Comparison of ENCODE assay signal across 16 mouse cellular contexts in genomic region chr3:129566013-129566412, GRCm38 (mm10). TPM values are rescaled to one million over a fixed set of nuclear protein-coding genes. Genes with fewer than 3 reads are reported as not detected.
A peak's percentile ranks its signal among the peaks of the same experiment; 100 is the strongest.
DNase-seq lines count a peak whose midpoint lies in the region; ATAC-seq and TF ChIP-seq lines count a peak whose summit lies in the region.
"Had no signal": no experiment of that assay in that cellular context is flagged by ENCODE, and none has a peak within 500 bp of the region (broad histone marks: within the 10 kb centered on the region; RNA-seq: fewer than 3 reads in every experiment).

No protein-coding gene starts in this region.

- no peak overlapping the region for H3K4me3 ChIP-seq in heart, embryonic 13.5 days
- no peak overlapping the region for H3K4me3 ChIP-seq in G1E (ENCODE audit: low read depth, low read length)
- no peak overlapping the region for H3K4me3 ChIP-seq in intestine, postnatal 0 days (ENCODE audit: low read depth, low read length)
- no peak overlapping the region for H3K4me3 ChIP-seq in small intestine, adult 2 months (ENCODE audit: low read depth, low read length)
- H3K4me3 ChIP-seq in midbrain, embryonic 16.5 days (ENCODE audit: low read depth, low read length) = no peak overlapping the region
- H3K4me3 ChIP-seq: embryonic facial prominence, embryonic 12.5 days; neural tube, embryonic 13.5 days had no signal

- H3K9me3 ChIP-seq in heart, embryonic 13.5 days = no peaks in the 10 kb centered on the region
- no peaks in the 10 kb centered on the region; the same call in 1 of the 2 replicates for H3K9me3 ChIP-seq in G1E (replicated peaks)
- no peaks in the 10 kb centered on the region for H3K9me3 ChIP-seq in intestine, postnatal 0 days (ENCODE audit: control insufficient read depth)
- H3K9me3 ChIP-seq in midbrain, embryonic 16.5 days (replicated peaks; ENCODE audit: control insufficient read depth, low read length, poor library complexity, severe bottlenecking) = no peaks in the 10 kb centered on the region
- H3K9me3 ChIP-seq: embryonic facial prominence, embryonic 12.5 days; neural tube, embryonic 13.5 days had no signal

- H3K27me3 ChIP-seq in heart, embryonic 13.5 days (replicated peaks) = no peaks in the 10 kb centered on the region
- no peaks in the 10 kb centered on the region for H3K27me3 ChIP-seq in G1E (ENCODE audit: insufficient read depth, low read length)
- H3K27me3 ChIP-seq in intestine, postnatal 0 days (replicated peaks; ENCODE audit: control insufficient read depth, insufficient read depth, low read length) = no peaks in the 10 kb centered on the region
- no peaks in the 10 kb centered on the region for H3K27me3 ChIP-seq in small intestine, adult 2 months (ENCODE audit: control insufficient read depth, insufficient read depth, low read length)
- H3K27me3 ChIP-seq in midbrain, embryonic 16.5 days (ENCODE audit: control insufficient read depth, insufficient read depth, low read depth, low read length) = no peaks in the 10 kb centered on the region
- H3K27me3 ChIP-seq: embryonic facial prominence, embryonic 12.5 days; neural tube, embryonic 13.5 days had no signal

- H3K4me1 ChIP-seq in heart, embryonic 13.5 days = peaks cover 32% of the 10 kb centered on the region
- H3K4me1 ChIP-seq in G1E (ENCODE audit: insufficient read depth, low read depth, low read length) = peaks cover 18% of the 10 kb centered on the region
- 0 out of 2 replicates have a peak, but pooled peaks cover 15% of the 10 kb centered on the region for H3K4me1 ChIP-seq in intestine, postnatal 0 days (replicated peaks; ENCODE audit: control insufficient read depth, insufficient read depth, low read length)
- peaks cover 7% of the 10 kb centered on the region; the same call in 1 of the 2 replicates for H3K4me1 ChIP-seq in small intestine, adult 2 months (ENCODE audit: control insufficient read depth, insufficient read depth, insufficient read length, low read length)
- peaks cover 3% of the 10 kb centered on the region; the same call in 1 of the 2 replicates for H3K4me1 ChIP-seq in midbrain, embryonic 16.5 days (ENCODE audit: control insufficient read depth, insufficient read depth, low read length)
- H3K4me1 ChIP-seq: embryonic facial prominence, embryonic 12.5 days had no signal

- no peak for TF ChIP-seq CTCF in G1E (IDR thresholded peaks at IDR 0.05; ENCODE audit: low read depth, low read length)
- no peak for TF ChIP-seq CTCF in intestine, postnatal 0 days (IDR thresholded peaks at IDR 0.05; ENCODE audit: low read depth)
- TF ChIP-seq CTCF in small intestine, adult 2 months (IDR thresholded peaks at IDR 0.05; ENCODE audit: extremely low read depth, insufficient read length, insufficient replicate concordance, low read depth, low read length) = no peak

- 56% methylated on average over 2 of the region's 2 CpGs for WGBS in heart, embryonic 13.5 days
- 58% methylated on average over 2 of the region's 2 CpGs for WGBS in intestine, postnatal 0 days
- WGBS in small intestine, adult 2 months = 80% methylated on average over 2 of the region's 2 CpGs
- 93% methylated on average over 2 of the region's 2 CpGs for WGBS in midbrain, embryonic 16.5 days

- ATAC-seq in heart, embryonic 13.5 days (ENCODE audit: extremely low read depth, insufficient number of reproducible peaks, low FRiP score, low TSS enrichment) = no peak
- peak; percentile 12; the same call in 1 of the 2 replicates for ATAC-seq in G1E (ENCODE audit: extremely low read depth, insufficient number of reproducible peaks, low FRiP score, poor library complexity, severe bottlenecking)
- peak; percentile 23; the same call in 1 of the 2 replicates for ATAC-seq in intestine, postnatal 0 days
- ATAC-seq in midbrain, embryonic 16.5 days = no peak

- no peak for TF ChIP-seq POLR2A in small intestine, adult 2 months (IDR thresholded peaks at IDR 0.05; ENCODE audit: low read depth, low read length)

- peak overlapping the region; percentile 56; the same call in 1 of the 2 replicates for H3K9ac ChIP-seq in heart, embryonic 13.5 days
- no peak overlapping the region for H3K9ac ChIP-seq in intestine, postnatal 0 days (ENCODE audit: low read depth, low read length)
- no peak overlapping the region for H3K9ac ChIP-seq in midbrain, embryonic 16.5 days (ENCODE audit: low read depth, low read length)
- H3K9ac ChIP-seq: embryonic facial prominence, embryonic 12.5 days; forebrain, postnatal 0 days; neural tube, embryonic 13.5 days had no signal

- H3K27ac ChIP-seq in heart, embryonic 13.5 days (replicated peaks) = peak overlapping the region; percentile 28; the same call in 1 of the 2 replicates
- H3K27ac ChIP-seq in intestine, postnatal 0 days (ENCODE audit: low read depth, low read length) = peak overlapping the region; percentile 60
- peak overlapping the region; percentile 40 for H3K27ac ChIP-seq in small intestine, adult 2 months (ENCODE audit: insufficient read depth, low read depth, low read length)
- H3K27ac ChIP-seq in midbrain, embryonic 16.5 days (ENCODE audit: low read length) = no peak overlapping the region
- H3K27ac ChIP-seq: embryonic facial prominence, embryonic 12.5 days; neural tube, embryonic 13.5 days had no signal

- no peak for DNase-seq in heart, adult 8-10 months (ENCODE audit: low spot score)
- no peak for DNase-seq in G1E (ENCODE audit: low spot score)
- no peak for DNase-seq in cerebellum, postnatal 4 days (ENCODE audit: low spot score in 2 of 2)
- DNase-seq: cerebellum, adult 18-20 months; forebrain, postnatal 0 days; gastrocnemius, postnatal 36 days; heart, postnatal 36 days; kidney, postnatal 10 days; layer of hippocampus, adult 9-11 months; lung, adult 2 months had no signal

- peaks cover 6% of the 10 kb centered on the region; the same call in 1 of the 2 replicates for H3K36me3 ChIP-seq in heart, embryonic 13.5 days
- peaks cover 57% of the 10 kb centered on the region for H3K36me3 ChIP-seq in G1E (replicated peaks)
- H3K36me3 ChIP-seq in intestine, postnatal 0 days (ENCODE audit: control insufficient read depth, insufficient read depth) = peaks cover 10% of the 10 kb centered on the region; the same call in 1 of the 2 replicates
- peaks cover 6% of the 10 kb centered on the region; the same call in 1 of the 2 replicates for H3K36me3 ChIP-seq in small intestine, adult 2 months (ENCODE audit: control insufficient read depth, insufficient read depth, low read length)
- H3K36me3 ChIP-seq in midbrain, embryonic 16.5 days (ENCODE audit: control insufficient read depth, insufficient read depth, low read length) = no peaks in the 10 kb centered on the region

- H3K4me2 ChIP-seq in heart, embryonic 13.5 days = no peak overlapping the region
- no peak overlapping the region for H3K4me2 ChIP-seq in intestine, postnatal 0 days (replicated peaks; ENCODE audit: low read depth)
- H3K4me2 ChIP-seq in midbrain, embryonic 16.5 days (ENCODE audit: low read length) = no peak overlapping the region
- H3K4me2 ChIP-seq: embryonic facial prominence, embryonic 12.5 days; neural tube, embryonic 13.5 days had no signal

RNA-seq across cellular contexts. Expression of gene Elovl6, which starts 33.9 kb away (rescaled TPM):
- 12.7 TPM in 2 replicates for polyA plus RNA-seq in heart, embryonic 13.5 days (2015; fragmentation: Nextera tagmentation; extraction: Ambion mirVana)
- total RNA-seq in heart, adult 8-10 months (2022) = 1 to 10 TPM in 2 of 4 experiments, under 1 TPM in 2; 0.40 to 1.1 (median 0.92) TPM
- total RNA-seq in G1E (2014; fragmentation: Nextera tagmentation) (20.4 and 20.6 TPM in 2 replicates), G1E (2017) (17.5 and 20.4 TPM in 2 replicates)
- 2.3 TPM in 2 replicates for polyA plus RNA-seq in G1E (2012)
- 34.5 and 36.5 TPM in 2 replicates for polyA plus RNA-seq in intestine, postnatal 0 days (2015; fragmentation: Nextera tagmentation; extraction: Ambion mirVana)
- polyA plus RNA-seq in small intestine, adult 2 months (2012; rRNA removed) = 25.3 and 56.2 TPM in 2 replicates
- 42.5 and 46.7 TPM in 2 replicates for polyA plus RNA-seq in midbrain, embryonic 16.5 days (2015; fragmentation: Nextera tagmentation; extraction: Ambion mirVana)

Comparison
In these comparisons a context has a peak if more than half of its experiments do, and no peak if none do; other contexts are left out.
1. ATAC-seq: peak in G1E (single experiment) and intestine, postnatal 0 days (single experiment); none in heart, embryonic 13.5 days (single experiment) and midbrain, embryonic 16.5 days (single experiment).